Mouse (Mus musculus): ENCODE measurements around the gene Usp15. TPM values are rescaled to one million over a fixed set of nuclear protein-coding genes. Genes with fewer than 3 reads are reported as not detected.
A peak's percentile ranks its signal among the peaks of the same experiment; 100 is the strongest.

The Usp15 gene
- total and polyA plus RNA-seq, 3 experiments: 65.4 to 124 (median 113) TPM

DNA sequence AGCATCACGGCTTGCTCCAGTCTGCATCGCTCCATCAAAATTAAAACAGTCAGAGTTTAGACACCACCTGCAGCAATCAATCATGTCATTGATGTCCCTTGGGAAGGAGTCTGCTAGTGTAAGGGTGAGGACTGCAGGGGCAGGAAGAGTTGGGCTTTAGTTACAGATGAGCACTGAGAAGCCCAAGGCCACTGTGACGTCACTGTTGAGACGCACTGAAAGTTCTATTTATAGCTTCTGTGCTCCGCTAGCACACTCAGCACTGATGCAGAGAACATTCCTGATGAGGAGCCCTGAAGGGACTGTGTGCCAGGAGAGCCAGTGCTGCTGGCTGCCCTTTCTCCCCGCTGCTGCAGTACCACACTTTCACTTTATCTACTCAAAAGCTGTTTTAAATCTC, 49.6 kb downstream of the Usp15 start:
- Histone ChIP-seq H3K27ac (ENCODE audit: insufficient read depth, low read depth) (no peak overlapping the region), H3K4me3 (replicated peaks in 1 of 3; ENCODE audit: low read depth in 2 of 3, low read length in 2 of 3, poor library complexity in 1 of 3) (no peak overlapping the region), H3K4me1 (ENCODE audit: control insufficient read depth in 1 of 2, insufficient read depth in 2 of 2) (peaks cover 7 to 26% of the 10 kb centered on the region in 2 experiments), H3K9ac (ENCODE audit: insufficient read depth, low read depth) (no peak overlapping the region), H3K27me3 (replicated peaks) (no peaks in the 10 kb centered on the region), H3K79me2 (replicated peaks; ENCODE audit: control insufficient read depth, extremely low read depth, insufficient read depth, poor library complexity, severe bottlenecking) (no peaks in the 10 kb centered on the region), H3K4me2 (ENCODE audit: insufficient read depth, low read depth, poor library complexity, severe bottlenecking) (no peak overlapping the region), H3K9me3 (replicated peaks; ENCODE audit: low read length) (no peaks in the 10 kb centered on the region), H3K36me3 (replicated peaks in 1 of 2; ENCODE audit: control insufficient read depth in 1 of 2, insufficient read depth in 1 of 2, low read length in 1 of 2) (peaks cover 34 to 64% of the 10 kb centered on the region in 2 experiments)
- in situ Hi-C loops (cut with MboI; ENCODE audit: low pct_ligation_motif_present, low pct_unique_long_range_greater_than_20kb, low sequenced_read_pairs) (no loop called here), dilution Hi-C loops (cut with MboI; ENCODE audit: extremely low pct_ligation_motif_present, extremely low pct_unique_long_range_greater_than_20kb, low sequenced_read_pairs) (no loop called here)
- TF ChIP-seq MAZ (IDR thresholded peaks at IDR 0.05; ENCODE audit: low read depth, low read length): no peak
- TF ChIP-seq PAX5 (IDR thresholded peaks at IDR 0.05; ENCODE audit: low read length): no peak
- no peak for TF ChIP-seq EP300 (IDR thresholded peaks at IDR 0.05; ENCODE audit: low read length)
- TF ChIP-seq ETS1 (conservative IDR thresholded peaks at IDR 0.05; ENCODE audit: low read depth, low read length): peak; percentile 12; the same call in 1 of the 2 replicates
- no peak for TF ChIP-seq NRF1 (IDR thresholded peaks at IDR 0.05; ENCODE audit: low read depth, low read length)
- peak; percentile 85 for TF ChIP-seq MEF2A (IDR thresholded peaks at IDR 0.05; ENCODE audit: borderline replicate concordance, low read depth, low read length)
- no peak for TF ChIP-seq CTCF (conservative IDR thresholded peaks at IDR 0.05 in 1 of 2, IDR thresholded peaks at IDR 0.05 in 1 of 2; ENCODE audit: low read depth in 2 of 2, low read length in 2 of 2)
- no peak for TF ChIP-seq MYC (IDR thresholded peaks at IDR 0.05; ENCODE audit: low read depth, low read length)
- no peak for TF ChIP-seq MAX (IDR thresholded peaks at IDR 0.05; ENCODE audit: low read length)
- no peak for TF ChIP-seq UBTF (IDR thresholded peaks at IDR 0.05; ENCODE audit: low read depth, low read length)
- DNase-seq (ENCODE audit: extremely low read depth): peak; percentile 52

DNA sequence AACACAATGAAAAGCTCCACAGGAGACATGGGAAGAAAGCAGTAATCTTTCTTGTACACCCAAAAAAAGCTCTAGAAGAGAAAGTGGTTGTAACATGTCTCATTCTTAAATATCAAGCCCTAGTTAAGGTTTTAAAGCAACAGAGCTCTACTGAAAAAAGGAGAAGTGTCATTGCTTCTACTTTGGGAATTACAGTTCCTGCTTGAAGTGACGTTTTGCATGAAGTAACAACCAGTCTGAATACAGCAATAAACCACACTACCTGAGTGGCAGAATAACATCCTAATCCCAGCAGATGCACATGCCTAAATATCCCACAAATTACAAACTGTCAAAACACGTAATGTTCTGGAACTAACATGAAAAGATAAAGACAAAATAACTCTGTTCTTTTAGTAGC, 50.4 kb downstream of the Usp15 start:
- H3K36me3 ChIP-seq (replicated peaks in 1 of 2; ENCODE audit: control insufficient read depth in 1 of 2, insufficient read depth in 1 of 2, low read length in 1 of 2): peaks cover 31 to 61% of the 10 kb centered on the region in 2 experiments
- DNase-seq (ENCODE audit: extremely low read depth): no peak
- TF ChIP-seq ZC3H11A (IDR thresholded peaks at IDR 0.05; ENCODE audit: low read depth, low read length): no peak
- TF ChIP-seq BHLHE40 (IDR thresholded peaks at IDR 0.05; ENCODE audit: low read depth, low read length): no peak
- TF ChIP-seq ETS1 (conservative IDR thresholded peaks at IDR 0.05; ENCODE audit: low read depth, low read length): no peak
- no peak for TF ChIP-seq HCFC1 (IDR thresholded peaks at IDR 0.05; ENCODE audit: low read depth, low read length)
- TF ChIP-seq MXI1 (IDR thresholded peaks at IDR 0.05; ENCODE audit: low read depth, low read length): no peak
- no peak for TF ChIP-seq UBTF (IDR thresholded peaks at IDR 0.05; ENCODE audit: low read depth, low read length)
- no peak for TF ChIP-seq NRF1 (IDR thresholded peaks at IDR 0.05; ENCODE audit: low read depth, low read length)
- TF ChIP-seq ZNF384 (IDR thresholded peaks at IDR 0.05; ENCODE audit: low read depth, low read length): no peak
- TF ChIP-seq POLR2A (IDR thresholded peaks at IDR 0.05; ENCODE audit: low read depth, low read length): no peak
- no peak for TF ChIP-seq CHD2 (IDR thresholded peaks at IDR 0.05; ENCODE audit: low read length)
- no peak for TF ChIP-seq JUN (IDR thresholded peaks at IDR 0.05; ENCODE audit: insufficient read depth, low read depth, low read length)
- peaks cover 7 to 26% of the 10 kb centered on the region in 2 experiments for H3K4me1 ChIP-seq (ENCODE audit: control insufficient read depth in 1 of 2, insufficient read depth in 2 of 2)
- H3K4me2 ChIP-seq (ENCODE audit: insufficient read depth, low read depth, poor library complexity, severe bottlenecking): no peak overlapping the region
- no peak overlapping the region for H3K9ac ChIP-seq (ENCODE audit: insufficient read depth, low read depth)
- dilution Hi-C loops (cut with MboI; ENCODE audit: extremely low pct_ligation_motif_present, extremely low pct_unique_long_range_greater_than_20kb, low sequenced_read_pairs): no loop called here
- no peaks in the 10 kb centered on the region for H3K27me3 ChIP-seq (replicated peaks)
- H3K79me2 ChIP-seq (replicated peaks; ENCODE audit: control insufficient read depth, extremely low read depth, insufficient read depth, poor library complexity, severe bottlenecking): no peaks in the 10 kb centered on the region
- in situ Hi-C loops (cut with MboI; ENCODE audit: low pct_ligation_motif_present, low pct_unique_long_range_greater_than_20kb, low sequenced_read_pairs): no loop called here
- no peak overlapping the region for H3K27ac ChIP-seq (ENCODE audit: insufficient read depth, low read depth)
- no peaks in the 10 kb centered on the region for H3K9me3 ChIP-seq (replicated peaks; ENCODE audit: low read length)
- no peak overlapping the region for H3K4me3 ChIP-seq (replicated peaks in 1 of 3; ENCODE audit: low read depth in 2 of 3, low read length in 2 of 3, poor library complexity in 1 of 3)

Data from CH12.LX (cell line).